Mouse (Mus musculus) small intestine, adult 2 months (tissue): Measurements from ENCODE around the gene Actl11.

ENCODE experiments used
- CTCF ChIP-seq: fragments of 200-500 bp; IDR thresholded peaks from 2 replicates; pipeline ENCODE4 v1.5.1; 2012; ENCODE audit warnings: low read depth, mild to moderate bottlenecking, control low read depth, inconsistent platforms, low read length, moderate library complexity, mixed read lengths; ENCODE audit not compliant: insufficient replicate concordance, insufficient read length; ENCODE audit errors: extremely low read depth
- POLR2A ChIP-seq: fragments of 200-500 bp; IDR thresholded peaks from 2 replicates; pipeline ENCODE4 v1.6.1; 2012; ENCODE audit warnings: low read depth, mild to moderate bottlenecking, control low read depth, inconsistent platforms, low read length, moderate library complexity

DNA sequence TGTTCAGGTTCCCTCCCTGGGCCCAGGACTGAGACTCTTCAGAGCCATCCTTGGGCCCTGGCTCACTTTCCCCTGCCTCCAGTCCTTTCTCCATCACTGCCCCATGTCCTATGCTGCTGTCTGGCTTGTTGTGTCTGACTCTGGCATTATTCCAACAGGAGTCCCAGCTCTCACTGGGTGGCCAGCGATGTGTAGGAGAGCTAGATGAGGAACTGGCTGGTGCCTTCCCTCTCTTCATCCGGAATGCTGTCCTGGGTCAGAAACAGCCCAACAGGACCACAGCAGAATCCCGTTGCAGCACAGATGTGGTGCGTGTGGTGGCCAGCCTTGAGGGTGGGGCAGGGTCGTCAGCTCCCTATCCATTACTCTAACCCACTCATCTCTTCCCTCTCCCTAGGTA lies 42.0 kb downstream of the Actl11 start:
- TF ChIP-seq CTCF, result no peak
- TF ChIP-seq POLR2A, result no peak
